Mouse (Mus musculus) frontal cortex, postnatal 36 days (tissue): ENCODE measurements around the gene Ptpn6.
"Not testable (repeated sequence)": the region's sequence is repeated elsewhere in the genome, so short reads cannot be mapped to it uniquely, and the experiment has no call there.

Experiments
- DNase-seq, 2 experiments: peaks; one replicate each; pipeline ENCODE4 v3.0.0; 2022; ENCODE audit warnings: low spot score in 2 of 2

Ptpn6 gene

GRCm38 (mm10) chr6:124699366-124699765 lies 39.1 kb downstream of the Ptpn6 start:
- no peak for DNase-seq

DNA sequence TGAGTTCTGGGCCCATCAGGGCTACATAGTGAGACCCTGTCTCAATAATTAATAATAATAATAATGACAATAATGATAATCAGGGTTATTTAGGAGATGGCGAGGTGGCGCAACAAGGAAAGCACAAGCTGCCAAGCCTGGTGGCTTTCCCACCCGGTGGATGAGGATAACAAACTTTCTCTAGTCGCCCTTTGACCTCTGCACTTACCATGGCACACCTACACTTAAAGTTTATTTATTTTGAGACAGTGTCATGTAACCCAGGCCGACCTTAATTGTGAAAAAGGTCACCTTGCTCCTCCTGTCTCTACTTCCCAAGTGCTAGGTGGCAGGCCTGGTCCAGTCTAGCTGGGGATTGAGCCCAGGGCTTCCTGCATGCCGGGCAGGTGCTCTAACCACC lies 39.8 kb downstream of the Ptpn6 start:
- no peak for DNase-seq

- no peak for DNase-seq
Observed at GRCm38 (mm10) chr6:124696441-124697150, 41.9 kb downstream of the Ptpn6 start.

DNA sequence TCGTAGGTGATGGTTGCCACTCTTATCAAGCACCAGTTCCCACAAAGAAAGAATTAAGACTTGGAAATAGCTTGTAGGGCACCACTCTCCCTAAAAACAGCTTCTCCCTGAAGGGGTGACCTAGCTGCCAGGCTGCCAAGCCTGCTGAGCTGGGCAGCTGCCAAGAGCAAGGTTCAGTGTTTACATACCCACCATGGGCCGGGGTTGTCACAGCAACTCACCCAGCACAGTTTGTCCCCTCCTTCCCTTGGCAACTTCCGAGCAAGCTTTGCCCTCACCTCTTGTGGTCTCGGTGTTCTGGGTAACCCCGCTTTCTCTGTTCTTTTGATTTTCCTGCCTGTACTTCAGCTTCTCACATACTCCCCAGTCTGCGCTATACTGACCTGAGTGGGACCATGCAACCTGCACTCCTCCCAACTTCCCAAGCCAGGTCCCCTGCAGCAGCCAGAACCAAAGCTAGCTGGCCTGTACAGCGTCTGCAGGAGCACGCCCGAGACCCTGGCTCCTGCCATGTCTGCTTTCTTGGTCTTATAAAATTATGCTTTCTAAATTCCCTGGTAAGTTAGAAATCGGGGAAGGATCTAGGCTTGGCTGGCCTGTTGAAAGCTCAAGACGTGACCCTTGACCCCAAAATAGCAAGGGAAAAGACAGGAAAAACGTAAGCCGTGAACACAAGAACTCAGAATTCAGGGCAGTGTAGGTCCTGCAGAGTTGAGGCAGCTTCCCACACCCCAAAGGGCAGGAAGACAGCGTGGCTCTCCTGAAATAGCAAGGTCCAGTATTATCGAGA lies 44.2 kb downstream of the Ptpn6 start:
- peak; percentile 39 to 55 for DNase-seq

GRCm38 (mm10) chr6:124693243-124693981 lies 45.1 kb downstream of the Ptpn6 start:
- DNase-seq = no peak

GRCm38 (mm10) chr6:124690517-124690916 lies 48.0 kb downstream of the Ptpn6 start:
- no peak for DNase-seq

DNA sequence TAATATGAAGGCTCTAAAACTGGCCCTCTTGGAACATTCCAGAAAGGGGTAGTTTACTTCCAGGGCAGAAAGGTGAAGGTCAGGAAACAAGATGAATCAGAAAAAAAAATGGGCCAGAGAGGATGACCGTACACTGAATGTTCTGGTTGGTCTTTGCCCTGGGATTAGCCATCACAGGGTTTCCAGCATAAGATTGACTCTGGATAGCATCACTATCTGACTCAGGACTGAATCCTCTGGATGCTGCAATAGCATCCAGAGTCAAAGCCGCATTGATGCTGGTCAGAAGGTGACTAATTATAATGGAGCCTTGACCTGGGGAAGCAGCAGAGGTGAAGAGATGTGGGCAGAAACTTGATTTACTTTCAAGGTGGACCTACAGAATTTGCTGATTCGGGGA lies 49.5 kb downstream of the Ptpn6 start:
- DNase-seq = no peak

DNA sequence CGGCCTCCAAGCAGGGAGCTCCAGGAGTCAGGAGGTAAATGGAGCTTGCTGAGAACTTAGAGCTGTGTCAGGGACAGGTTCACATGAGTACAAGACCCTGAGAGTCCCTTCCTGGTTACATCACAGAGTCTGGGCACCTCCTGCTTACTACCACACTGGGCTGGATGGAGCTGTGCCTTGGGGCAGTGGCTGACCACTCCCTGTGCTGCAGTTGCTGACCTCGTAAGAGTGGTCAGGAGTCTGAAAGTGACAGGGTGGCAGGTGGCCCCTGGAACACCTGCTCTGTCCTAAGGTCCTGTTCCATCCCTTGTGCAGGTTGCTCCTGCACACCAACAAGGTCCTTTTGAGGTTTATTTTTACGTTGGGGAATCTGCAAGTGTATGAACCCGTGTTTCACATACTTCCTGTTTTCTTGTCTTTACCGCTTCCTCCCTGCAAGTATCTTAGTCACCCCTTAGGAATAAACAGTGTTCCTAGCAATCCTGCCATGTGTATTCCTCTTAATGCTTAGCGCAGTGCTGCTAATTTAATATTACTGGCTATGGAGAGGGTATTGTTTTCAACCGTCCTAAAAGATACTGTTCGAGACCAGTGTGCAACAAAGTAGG lies 50.3 kb downstream of the Ptpn6 start:
- no peak for DNase-seq

DNA sequence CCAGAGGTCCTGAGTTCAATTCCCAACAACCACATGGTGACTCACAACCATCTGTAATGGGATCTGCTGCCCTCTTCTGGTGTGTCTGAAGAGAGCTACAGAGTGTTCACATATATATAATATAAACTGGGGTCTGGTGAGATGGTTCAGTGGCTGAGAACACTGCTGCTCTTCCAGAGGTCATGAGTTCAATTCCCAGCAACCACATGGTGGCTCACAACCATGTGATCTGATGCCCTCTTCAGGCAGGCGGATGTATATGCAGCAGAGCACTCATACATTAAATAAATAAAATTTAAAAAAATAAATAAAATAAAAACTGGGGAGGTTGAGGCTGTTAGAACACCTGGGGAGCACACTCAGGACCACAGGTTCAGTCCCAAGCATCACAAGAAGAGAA lies 51.9 kb downstream of the Ptpn6 start:
- not testable (repeated sequence) for DNase-seq

- no peak for DNase-seq
Observed at GRCm38 (mm10) chr6:124685606-124686386, 52.7 kb downstream of the Ptpn6 start.

DNA sequence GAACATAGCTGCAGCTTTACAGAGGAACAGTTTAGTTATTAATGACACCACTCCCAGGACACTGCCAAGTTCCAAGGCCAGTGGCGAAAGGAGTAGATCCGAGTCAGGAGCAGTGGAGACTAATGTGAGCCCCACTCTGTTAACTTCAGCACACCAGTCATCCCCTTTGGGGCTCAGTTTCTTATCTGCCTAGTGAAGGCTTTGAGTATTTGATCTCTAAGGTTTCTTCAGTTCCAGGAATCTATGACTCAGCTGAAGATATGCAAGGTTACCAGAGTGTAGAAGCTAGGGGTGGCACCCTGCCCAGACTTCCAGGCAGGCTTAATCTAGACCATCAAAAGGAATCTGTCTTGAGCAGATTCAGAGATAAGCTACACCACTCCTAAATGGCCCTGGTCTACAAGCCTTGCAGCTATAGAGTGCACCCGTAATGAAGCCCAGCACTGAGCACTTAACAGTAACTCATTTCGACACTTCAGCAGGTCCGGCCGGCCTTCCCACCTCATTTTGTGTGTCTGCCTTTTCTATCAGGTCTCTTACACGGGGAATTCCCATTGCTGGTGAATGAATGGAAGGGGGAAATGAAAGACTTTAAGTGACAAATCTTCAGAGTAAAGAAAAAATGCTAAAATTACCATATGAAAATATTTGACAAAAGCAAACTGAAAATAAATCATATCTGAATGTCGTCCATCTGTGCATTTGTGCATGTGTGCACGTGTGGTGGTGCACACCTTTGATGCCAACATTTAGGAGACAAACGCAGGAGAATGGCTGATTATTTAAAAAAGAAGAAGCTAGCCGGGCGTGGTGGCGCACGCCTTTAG lies 54.7 kb downstream of the Ptpn6 start:
- peak; percentile 43 to 53 for DNase-seq

DNA sequence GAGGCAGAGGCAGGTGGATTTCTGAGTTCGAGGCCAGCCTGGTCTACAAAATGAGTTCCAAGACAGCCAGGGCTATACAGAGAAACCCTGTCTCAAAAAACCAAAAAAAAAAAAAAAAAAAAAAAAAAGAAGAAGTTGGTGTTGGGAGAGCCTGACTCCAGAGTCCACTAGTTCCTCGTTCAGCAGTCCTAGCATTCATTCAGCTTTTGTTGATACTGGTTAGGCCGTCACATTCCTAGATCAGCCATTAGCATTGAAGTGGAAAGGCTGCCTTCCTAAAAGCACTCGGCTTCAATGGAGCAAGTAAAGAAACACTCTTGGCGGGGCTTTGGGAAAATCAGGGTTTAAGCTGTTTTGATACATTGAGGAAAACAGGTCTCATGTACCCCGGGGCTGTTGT lies 56.2 kb downstream of the Ptpn6 start:
- DNase-seq = not testable (repeated sequence)

- DNase-seq = no peak
Observed at GRCm38 (mm10) chr6:124679486-124679885, 59.0 kb downstream of the Ptpn6 start.

DNA sequence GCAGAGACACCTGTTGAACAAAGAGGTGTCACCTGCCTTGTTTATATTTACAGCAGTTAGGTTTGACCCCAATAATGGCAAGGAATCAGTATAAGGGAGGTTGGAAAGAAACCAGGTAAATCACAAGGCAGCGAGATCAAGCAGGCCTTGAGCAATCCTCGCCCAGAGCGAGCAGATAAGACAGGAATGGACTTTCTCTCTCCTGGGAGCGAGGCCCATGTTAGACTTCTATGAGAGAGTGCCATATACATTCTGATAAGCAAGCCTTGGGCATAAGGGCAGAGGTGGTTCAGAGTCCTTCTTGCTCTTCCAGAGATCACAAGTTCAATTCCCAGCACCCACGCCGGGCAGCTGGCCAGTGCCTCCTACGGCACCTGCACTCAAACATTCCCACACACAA lies 59.7 kb downstream of the Ptpn6 start:
- no peak for DNase-seq

GRCm38 (mm10) chr6:124676171-124676570 lies 62.3 kb downstream of the Ptpn6 start:
- no peak for DNase-seq

DNA sequence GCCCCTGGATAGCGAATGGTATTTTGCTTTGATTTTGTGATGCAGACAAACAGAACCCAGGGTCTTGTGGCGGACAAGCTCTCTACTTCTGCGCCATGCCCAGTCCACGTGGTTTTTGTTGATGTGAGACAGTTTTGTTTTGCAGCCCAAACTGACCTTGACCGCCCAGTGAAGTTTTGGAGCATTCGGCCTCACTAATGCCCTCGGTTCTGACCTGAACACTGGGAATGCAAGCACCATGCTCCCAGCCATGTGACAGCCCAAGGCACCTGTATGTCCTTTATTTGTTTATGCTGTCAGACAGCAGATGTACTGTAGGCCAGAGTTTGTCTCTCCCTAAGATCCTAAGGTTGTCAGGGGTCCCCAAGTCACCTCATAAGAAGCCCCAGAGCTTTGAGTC lies 63.9 kb downstream of the Ptpn6 start:
- no peak for DNase-seq

GRCm38 (mm10) chr6:124673619-124674018 lies 64.9 kb downstream of the Ptpn6 start:
- peak; percentile 47 to 73 for DNase-seq

DNA sequence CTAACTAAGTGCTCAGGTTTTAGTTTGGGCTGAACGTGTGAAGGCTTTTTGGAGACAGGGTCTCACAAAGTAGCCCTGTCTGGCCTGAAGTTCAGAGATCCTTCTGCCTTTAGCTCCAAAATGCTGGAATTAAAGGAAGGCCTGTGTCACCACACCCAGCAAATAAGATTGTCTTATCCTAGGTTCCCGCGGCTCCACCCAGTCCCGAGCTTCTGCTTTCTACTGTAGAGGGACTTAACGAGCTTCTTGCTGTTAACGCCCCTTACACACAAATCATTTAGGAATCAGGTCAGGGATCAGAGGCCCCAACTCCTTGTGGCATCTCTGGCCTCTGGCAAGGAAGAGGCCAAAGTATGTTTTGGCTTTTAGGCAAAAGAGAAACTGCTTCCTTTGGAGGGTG lies 66.4 kb downstream of the Ptpn6 start:
- no peak for DNase-seq
